Mouse (Mus musculus): ENCODE data around the gene Fzd9. TPM values are rescaled to one million over a fixed set of nuclear protein-coding genes. Genes with fewer than 3 reads are reported as not detected.
A peak's percentile ranks its signal among the peaks of the same experiment; 100 is the strongest.

The Fzd9 gene
- total and polyA plus RNA-seq, 3 experiments, result not detected

GRCm38 (mm10) chr5:135286926-135287325, 35.9 kb upstream of the Fzd9 start:
- dilution Hi-C loops (cut with MboI; ENCODE audit: extremely low pct_ligation_motif_present, extremely low pct_unique_long_range_greater_than_20kb, low sequenced_read_pairs), result no loop called here

GRCm38 (mm10) chr5:135286185-135286584, 35.2 kb upstream of the Fzd9 start:
- in situ Hi-C loops (cut with MboI; ENCODE audit: low pct_ligation_motif_present, low pct_unique_long_range_greater_than_20kb, low sequenced_read_pairs), result loop anchor here (5.0 kb wide), 2 partner anchors 49 to 169 kb away; no protein-coding TSS in a partner anchor
- no peak overlapping the region for H3K4me3 ChIP-seq (replicated peaks in 1 of 3; ENCODE audit: low read depth in 2 of 3, low read length in 2 of 3, poor library complexity in 1 of 3)
- no peaks in the 10 kb centered on the region for H3K4me1 ChIP-seq (ENCODE audit: control insufficient read depth in 1 of 2, insufficient read depth in 2 of 2)
- dilution Hi-C loops (cut with MboI; ENCODE audit: extremely low pct_ligation_motif_present, extremely low pct_unique_long_range_greater_than_20kb, low sequenced_read_pairs), result no loop called here
- peaks cover 5% of the 10 kb centered on the region for H3K9me3 ChIP-seq (replicated peaks; ENCODE audit: low read length)
- H3K9ac ChIP-seq (ENCODE audit: insufficient read depth, low read depth), result no peak overlapping the region
- TF ChIP-seq GABPA (IDR thresholded peaks at IDR 0.05; ENCODE audit: insufficient replicate concordance, low read depth, low read length), result no peak
- no peak for TF ChIP-seq ZKSCAN1 (IDR thresholded peaks at IDR 0.05; ENCODE audit: borderline replicate concordance, low read depth, low read length)
- TF ChIP-seq CTCF (conservative IDR thresholded peaks at IDR 0.05 in 1 of 2, IDR thresholded peaks at IDR 0.05 in 1 of 2; ENCODE audit: low read depth in 2 of 2, low read length in 2 of 2), result peak; percentile 81 to 95
- TF ChIP-seq PAX5 (IDR thresholded peaks at IDR 0.05; ENCODE audit: low read length), result no peak
- TF ChIP-seq NELFE (IDR thresholded peaks at IDR 0.05; ENCODE audit: low read depth, low read length), result 0 out of 2 replicates have a peak, but pooled peaks have one; percentile 47
- no peak for TF ChIP-seq SIN3A (IDR thresholded peaks at IDR 0.05; ENCODE audit: low read length)
- 0 out of 2 replicates have a peak, but pooled peaks have one; percentile 24 for TF ChIP-seq MYC (IDR thresholded peaks at IDR 0.05; ENCODE audit: low read depth, low read length)
- TF ChIP-seq RCOR1 (conservative IDR thresholded peaks at IDR 0.05; ENCODE audit: low read depth, low read length), result no peak
- peak; percentile 16; the same call in 1 of the 2 replicates for TF ChIP-seq TCF12 (IDR thresholded peaks at IDR 0.05; ENCODE audit: low read depth, low read length)
- no peak for TF ChIP-seq USF1 (IDR thresholded peaks at IDR 0.05; ENCODE audit: low read depth, low read length)
- TF ChIP-seq RAD21 (IDR thresholded peaks at IDR 0.05; ENCODE audit: low read depth, low read length), result peak; percentile 93
- no peak for TF ChIP-seq MEF2A (IDR thresholded peaks at IDR 0.05; ENCODE audit: borderline replicate concordance, low read depth, low read length)
- TF ChIP-seq CHD2 (IDR thresholded peaks at IDR 0.05; ENCODE audit: low read length), result no peak
- TF ChIP-seq BHLHE40 (IDR thresholded peaks at IDR 0.05; ENCODE audit: low read depth, low read length), result no peak
- TF ChIP-seq JUND (conservative IDR thresholded peaks at IDR 0.05; ENCODE audit: low read depth, low read length), result no peak
- TF ChIP-seq USF2 (conservative IDR thresholded peaks at IDR 0.05; ENCODE audit: low read depth, low read length), result no peak
- peak; percentile 84 for TF ChIP-seq SMC3 (IDR thresholded peaks at IDR 0.05; ENCODE audit: low read depth, low read length)
- peak; percentile 39 for TF ChIP-seq ZC3H11A (IDR thresholded peaks at IDR 0.05; ENCODE audit: low read depth, low read length)
- peak; percentile 60 for DNase-seq (ENCODE audit: extremely low read depth)
- H3K27ac ChIP-seq (ENCODE audit: insufficient read depth, low read depth), result no peak overlapping the region
- H3K36me3 ChIP-seq (replicated peaks in 1 of 2; ENCODE audit: control insufficient read depth in 1 of 2, insufficient read depth in 1 of 2, low read length in 1 of 2), result no peaks in the 10 kb centered on the region
- H3K27me3 ChIP-seq (replicated peaks), result peaks cover 60% of the 10 kb centered on the region
- no peak overlapping the region for H3K4me2 ChIP-seq (ENCODE audit: insufficient read depth, low read depth, poor library complexity, severe bottlenecking)
- no peaks in the 10 kb centered on the region for H3K79me2 ChIP-seq (replicated peaks; ENCODE audit: control insufficient read depth, extremely low read depth, insufficient read depth, poor library complexity, severe bottlenecking)

More at GRCm38 (mm10) chr5:135286926-135287325, 35.9 kb upstream of the Fzd9 start:
- no peaks in the 10 kb centered on the region for H3K4me1 ChIP-seq (ENCODE audit: control insufficient read depth in 1 of 2, insufficient read depth in 2 of 2)
- no peak for TF ChIP-seq ZNF384 (IDR thresholded peaks at IDR 0.05; ENCODE audit: low read depth, low read length)
- TF ChIP-seq GABPA (IDR thresholded peaks at IDR 0.05; ENCODE audit: insufficient replicate concordance, low read depth, low read length), result no peak
- TF ChIP-seq EP300 (IDR thresholded peaks at IDR 0.05; ENCODE audit: low read length), result no peak
- DNase-seq (ENCODE audit: extremely low read depth), result no peak
- in situ Hi-C loops (cut with MboI; ENCODE audit: low pct_ligation_motif_present, low pct_unique_long_range_greater_than_20kb, low sequenced_read_pairs), result loop anchor here (5.0 kb wide), 2 partner anchors 50 to 170 kb away; no protein-coding TSS in a partner anchor
- no peak overlapping the region for H3K4me2 ChIP-seq (ENCODE audit: insufficient read depth, low read depth, poor library complexity, severe bottlenecking)
- H3K79me2 ChIP-seq (replicated peaks; ENCODE audit: control insufficient read depth, extremely low read depth, insufficient read depth, poor library complexity, severe bottlenecking), result no peaks in the 10 kb centered on the region
- H3K9ac ChIP-seq (ENCODE audit: insufficient read depth, low read depth), result no peak overlapping the region
- no peak overlapping the region for H3K4me3 ChIP-seq (replicated peaks in 1 of 3; ENCODE audit: low read depth in 2 of 3, low read length in 2 of 3, poor library complexity in 1 of 3)
- no peaks in the 10 kb centered on the region for H3K36me3 ChIP-seq (replicated peaks in 1 of 2; ENCODE audit: control insufficient read depth in 1 of 2, insufficient read depth in 1 of 2, low read length in 1 of 2)
- peaks cover 6% of the 10 kb centered on the region for H3K9me3 ChIP-seq (replicated peaks; ENCODE audit: low read length)
- H3K27ac ChIP-seq (ENCODE audit: insufficient read depth, low read depth), result no peak overlapping the region
- peaks cover 56% of the 10 kb centered on the region for H3K27me3 ChIP-seq (replicated peaks)
